Mouse (Mus musculus) frontal cortex, postnatal 10 days (tissue): ENCODE results near the gene Mecom.

Source experiments
- DNase-seq, 2 experiments: peaks; one replicate each; pipeline ENCODE4 v3.0.0; 2022; ENCODE audit warnings: low spot score in 2 of 2, mixed read lengths in 1 of 2

Mecom gene

GRCm38 (mm10) chr3:29959051-29959450 lies 588.8 kb downstream of the Mecom start:
- DNase-seq, result no peak

GRCm38 (mm10) chr3:29957365-29958236 lies 590.2 kb downstream of the Mecom start:
- no peak for DNase-seq

- DNase-seq, result no peak
These were observed 594.5 kb downstream of the Mecom start for GRCm38 (mm10) chr3:29953269-29953668.

GRCm38 (mm10) chr3:29950853-29951252 lies 597.0 kb downstream of the Mecom start:
- no peak for DNase-seq

GRCm38 (mm10) chr3:29903596-29904308 lies 644.1 kb downstream of the Mecom start:
- DNase-seq, result no peak
